Mouse (Mus musculus) embryonic facial prominence, embryonic 14.5 days (tissue): ENCODE data around the gene Trmt61a. TPM values are rescaled to one million over a fixed set of nuclear protein-coding genes. Genes with fewer than 3 reads are reported as not detected.
"Not testable (repeated sequence)": the region's sequence is repeated elsewhere in the genome, so short reads cannot be mapped to it uniquely, and the experiment has no call there.

Experiments
- ATAC-seq: fragments of 200-750 bp; cut with Nextera tagmentation; 2 replicates; pipeline ENCODE4 v1.8.0; 2017; ENCODE audit warnings: low read depth, moderate number of reproducible peaks, moderate TSS enrichment
- DNase-seq: peaks from one replicate; pipeline ENCODE4 v3.0.0-alpha.2; 2015; ENCODE audit warnings: low spot score
- H3K27ac ChIP-seq: fragments of 300-500 bp; sonication (generic); replicated peaks from 2 replicates; pipeline ENCODE4 v1.5.1; 2014; ENCODE audit warnings: low read depth, mild to moderate bottlenecking, low read length, moderate library complexity
- H3K27me3 ChIP-seq: fragments of 300-500 bp; sonication (generic); replicated peaks from 2 replicates; pipeline ENCODE4 v1.6.1; 2014; ENCODE audit warnings: low read length; ENCODE audit not compliant: control insufficient read depth, insufficient read depth
- H3K36me3 ChIP-seq: fragments of 300-500 bp; sonication (generic); 2 replicates; pipeline ENCODE4 v1.6.1; 2014; ENCODE audit warnings: low read length, mixed read lengths; ENCODE audit not compliant: control insufficient read depth, insufficient read depth
- H3K4me1 ChIP-seq: fragments of 300-500 bp; sonication (generic); 2 replicates; pipeline ENCODE4 v1.6.1; 2014; ENCODE audit warnings: antibody characterized with exemption, low read length; ENCODE audit not compliant: control insufficient read depth, insufficient read depth
- H3K4me2 ChIP-seq: fragments of 300-500 bp; sonication (generic); 2 replicates; pipeline ENCODE4 v1.6.1; 2014; ENCODE audit warnings: low read depth, mild to moderate bottlenecking, low read length, moderate library complexity, mixed read lengths
- H3K4me3 ChIP-seq: fragments of 300-500 bp; sonication (generic); 2 replicates; pipeline ENCODE4 v1.5.1; 2014; ENCODE audit warnings: low read depth, mild to moderate bottlenecking, low read length
- H3K9ac ChIP-seq: fragments of 300-500 bp; sonication (generic); 2 replicates; pipeline ENCODE4 v1.6.1; 2014; ENCODE audit warnings: low read depth, mild to moderate bottlenecking, low read length, moderate library complexity, mixed read lengths
- H3K9me3 ChIP-seq: fragments of 300-500 bp; sonication (generic); 2 replicates; pipeline ENCODE4 v1.6.1; 2016; ENCODE audit warnings: low read length; ENCODE audit not compliant: control insufficient read depth
- WGBS: fragments of 180-500 bp; shearing (Covaris S2); extraction: QIAGEN DNeasy Blood & Tissue Kit; methylation state at CpG from one replicate; pipeline ENCODE4 v1.1.7; 2014; 5-methylcytosine and 5-hydroxymethylcytosine counted together
- polyA plus RNA-seq: library from polyadenylated mRNA; unstranded; fragments of >200 nt; fragmentation: Nextera tagmentation; extraction: Ambion mirVana; gene quantifications from 2 replicates; pipeline ENCODE4 v1.2.1, GENCODE M21; 2014

Gene Trmt61a
- 5.8 and 7.9 TPM in 2 replicates for polyA plus RNA-seq

GRCm38 (mm10) chr12:111677882-111678669 is at the start of gene Trmt61a:
Gene Trmt61a (plus strand): TSS chr12:111678105.
- Histone ChIP-seq H3K27ac (peak within 1 kb of the TSS; percentile 91), H3K27me3 (peaks cover 14% of the 10 kb centered on the region), H3K4me2 (peak within 1 kb of the TSS; percentile 82), H3K4me1 (peaks cover 10% of the 10 kb centered on the region), H3K9me3 (no peaks in the 10 kb centered on the region), H3K36me3 (0 out of 2 replicates have a peak, but pooled peaks cover 5% of the 10 kb centered on the region), H3K4me3 (peak within 1 kb of the TSS; percentile 53), H3K9ac (peak within 1 kb of the TSS; percentile 69)
- under 1% methylated on average over 28 of the region's 51 CpGs for WGBS
- DNase-seq: peak; percentile 96
- peak; percentile 94 for ATAC-seq

GRCm38 (mm10) chr12:111648061-111648645 is 29.8 kb upstream of the Trmt61a start:
- H3K9me3 ChIP-seq: no peaks in the 10 kb centered on the region
- 55% methylated on average over 6 of the region's 6 CpGs for WGBS
- no peaks in the 10 kb centered on the region for H3K27me3 ChIP-seq
- H3K4me3 ChIP-seq: no peak overlapping the region
- H3K4me2 ChIP-seq: no peak overlapping the region
- H3K4me1 ChIP-seq: no peaks in the 10 kb centered on the region
- DNase-seq: peak; percentile 50
- H3K36me3 ChIP-seq: peaks cover 89% of the 10 kb centered on the region
- no peak overlapping the region for H3K9ac ChIP-seq
- H3K27ac ChIP-seq: no peak overlapping the region
- 0 out of 2 replicates have a peak, but pooled peaks have one; percentile 60 for ATAC-seq

- peaks cover 85% of the 10 kb centered on the region for H3K36me3 ChIP-seq
- H3K9me3 ChIP-seq: no peaks in the 10 kb centered on the region
- no peak overlapping the region for H3K4me3 ChIP-seq
- WGBS: 89% methylated on average over 3 of the region's 3 CpGs
- no peaks in the 10 kb centered on the region for H3K4me1 ChIP-seq
- H3K4me2 ChIP-seq: no peak overlapping the region
- no peaks in the 10 kb centered on the region for H3K27me3 ChIP-seq
- H3K27ac ChIP-seq: no peak overlapping the region
- ATAC-seq (no peak), DNase-seq (no peak)
- H3K9ac ChIP-seq: no peak overlapping the region
Observed at GRCm38 (mm10) chr12:111652953-111653352, 25.0 kb upstream of the Trmt61a start.

GRCm38 (mm10) chr12:111653434-111653833 is 24.5 kb upstream of the Trmt61a start:
- DNase-seq (peak; percentile 69), ATAC-seq (0 out of 2 replicates have a peak, but pooled peaks have one; percentile 44)
- H3K9ac ChIP-seq: no peak overlapping the region
- H3K4me3 ChIP-seq: no peak overlapping the region
- H3K27ac ChIP-seq: no peak overlapping the region
- no peaks in the 10 kb centered on the region for H3K4me1 ChIP-seq
- no peaks in the 10 kb centered on the region for H3K9me3 ChIP-seq
- no peaks in the 10 kb centered on the region for H3K27me3 ChIP-seq
- peaks cover 84% of the 10 kb centered on the region for H3K36me3 ChIP-seq
- no peak overlapping the region for H3K4me2 ChIP-seq
- 43% methylated on average over 3 of the region's 3 CpGs for WGBS

GRCm38 (mm10) chr12:111655695-111656094 is 22.2 kb upstream of the Trmt61a start:
- no peak for ATAC-seq
- H3K27me3 ChIP-seq: no peaks in the 10 kb centered on the region
- H3K4me1 ChIP-seq: no peaks in the 10 kb centered on the region
- H3K9ac ChIP-seq: no peak overlapping the region
- H3K27ac ChIP-seq: no peak overlapping the region
- 92% methylated on average over 11 of the region's 11 CpGs for WGBS
- H3K36me3 ChIP-seq: peaks cover 84% of the 10 kb centered on the region
- no peaks in the 10 kb centered on the region for H3K9me3 ChIP-seq
- no peak overlapping the region for H3K4me3 ChIP-seq
- no peak for DNase-seq
- no peak overlapping the region for H3K4me2 ChIP-seq

GRCm38 (mm10) chr12:111659331-111659730 is 18.6 kb upstream of the Trmt61a start:
- H3K36me3 ChIP-seq: peaks cover 69% of the 10 kb centered on the region
- no peak overlapping the region for H3K4me2 ChIP-seq
- no peak overlapping the region for H3K4me3 ChIP-seq
- 0 out of 2 replicates have a peak, but pooled peaks cover 4% of the 10 kb centered on the region for H3K4me1 ChIP-seq
- no peak overlapping the region for H3K27ac ChIP-seq
- DNase-seq (no peak), ATAC-seq (no peak)
- H3K9ac ChIP-seq: no peak overlapping the region
- H3K27me3 ChIP-seq: no peaks in the 10 kb centered on the region
- WGBS: 98% methylated on average over 4 of the region's 4 CpGs
- H3K9me3 ChIP-seq: no peaks in the 10 kb centered on the region

GRCm38 (mm10) chr12:111660628-111661027 is 17.3 kb upstream of the Trmt61a start:
- Histone ChIP-seq H3K27me3 (no peaks in the 10 kb centered on the region), H3K4me2 (no peak overlapping the region), H3K9ac (no peak overlapping the region), H3K36me3 (peaks cover 62% of the 10 kb centered on the region), H3K9me3 (no peaks in the 10 kb centered on the region), H3K4me1 (0 out of 2 replicates have a peak, but pooled peaks cover 4% of the 10 kb centered on the region), H3K4me3 (no peak overlapping the region), H3K27ac (no peak overlapping the region)
- ATAC-seq: no peak
- no peak for DNase-seq
- WGBS: 93% methylated on average over 1 of the region's 1 CpGs

GRCm38 (mm10) chr12:111661554-111661953 is 16.4 kb upstream of the Trmt61a start:
- not testable (repeated sequence) for H3K4me3 ChIP-seq, H3K9ac ChIP-seq, H3K27me3 ChIP-seq, H3K4me1 ChIP-seq, ATAC-seq, H3K4me2 ChIP-seq, H3K9me3 ChIP-seq, H3K27ac ChIP-seq, DNase-seq
- H3K36me3 ChIP-seq: peaks cover 53% of the 10 kb centered on the region
- WGBS: 98% methylated on average over 11 of the region's 11 CpGs
